In the genomic region with DNA sequence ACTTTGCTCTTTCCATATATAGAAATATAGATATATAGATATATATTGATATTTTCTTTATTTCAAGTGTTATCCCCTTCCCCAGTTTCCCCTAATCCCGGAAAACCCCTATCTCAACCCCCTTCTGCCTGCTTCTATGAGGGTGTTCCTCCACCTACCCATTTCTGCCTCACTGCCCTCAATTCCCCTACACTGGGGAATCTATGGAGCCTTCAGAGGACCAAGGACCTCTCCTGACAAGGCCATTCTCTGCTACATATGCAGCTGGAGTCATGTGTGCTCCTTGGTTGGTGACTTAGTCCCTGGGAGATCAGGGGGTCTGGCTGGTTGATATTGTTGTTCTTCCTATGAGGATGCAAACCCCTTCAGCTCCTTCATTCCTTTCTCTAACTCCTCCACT, we compare ENCODE assay signal across 18 mouse cellular contexts.
"Had no signal": no experiment of that assay in that cellular context is flagged by ENCODE, and none has a peak within 500 bp of the region (broad histone marks: within the 10 kb centered on the region; RNA-seq: fewer than 3 reads in every experiment).

No protein-coding gene starts in this region.

- H3K9ac ChIP-seq: liver, embryonic 15.5 days; liver, postnatal 0 days; lung, embryonic 15.5 days; neural tube, embryonic 12.5 days had no signal

- H3K4me2 ChIP-seq: liver, embryonic 15.5 days; lung, embryonic 15.5 days; midbrain, embryonic 11.5 days; neural tube, embryonic 12.5 days had no signal

- H3K36me3 ChIP-seq: liver, embryonic 15.5 days; lung, embryonic 15.5 days; neural tube, embryonic 12.5 days had no signal

- H3K27ac ChIP-seq: liver, embryonic 15.5 days; lung, embryonic 15.5 days; macrophage; neural tube, embryonic 12.5 days had no signal

- H3K9me3 ChIP-seq: liver, embryonic 15.5 days; lung, embryonic 15.5 days; megakaryocyte, embryonic 14.5 days; neural tube, embryonic 12.5 days had no signal

- ATAC-seq: liver, postnatal 0 days; lung, postnatal 0 days had no signal

- H3K4me1 ChIP-seq: liver, embryonic 15.5 days; lung, embryonic 15.5 days; megakaryocyte, embryonic 14.5 days had no signal

- H3K27me3 ChIP-seq: liver, embryonic 15.5 days; lung, embryonic 15.5 days; megakaryocyte, embryonic 14.5 days; neural tube, embryonic 12.5 days had no signal

- H3K4me3 ChIP-seq: liver, embryonic 15.5 days; lung, embryonic 15.5 days; megakaryocyte, embryonic 14.5 days; neural tube, embryonic 12.5 days had no signal

- DNase-seq: liver, postnatal 0 days; lung, adult 2 months; lung, postnatal 14 days; lung, postnatal 36 days; right cerebral cortex, adult 18-20 months; right cerebral cortex, postnatal 25 days; right cerebral cortex, postnatal 4 days; spleen, adult 18-20 months; thymus, adult 18-20 months; thymus, postnatal 14 days; thymus, postnatal 36 days had no signal
